ENCODE assay signal across 10 mouse cellular contexts in genomic region chr9:39611953-39612352, GRCm38 (mm10). TPM values are rescaled to one million over a fixed set of nuclear protein-coding genes. Genes with fewer than 3 reads are reported as not detected.
A peak's percentile ranks its signal among the peaks of the same experiment; 100 is the strongest.
DNase-seq lines count a peak whose midpoint lies in the region; ATAC-seq and TF ChIP-seq lines count a peak whose summit lies in the region.
"Had no signal": no experiment of that assay in that cellular context is flagged by ENCODE, and none has a peak within 500 bp of the region (broad histone marks: within the 10 kb centered on the region; RNA-seq: fewer than 3 reads in every experiment).

No protein-coding gene starts in this region.

- 57% methylated on average over 1 of the region's 1 CpGs for WGBS in intestine, postnatal 0 days
- WGBS in intestine, embryonic 15.5 days = 56% methylated on average over 1 of the region's 1 CpGs
- WGBS in forebrain, embryonic 15.5 days = 52% methylated on average over 1 of the region's 1 CpGs

- no peak overlapping the region for H3K4me2 ChIP-seq in intestine, postnatal 0 days (replicated peaks; ENCODE audit: low read depth)
- H3K4me2 ChIP-seq in intestine, embryonic 15.5 days (replicated peaks) = no peak overlapping the region
- H3K4me2 ChIP-seq in forebrain, embryonic 15.5 days (replicated peaks) = no peak overlapping the region
- H3K4me2 ChIP-seq: embryonic facial prominence, embryonic 15.5 days; hindbrain, embryonic 15.5 days; liver, embryonic 13.5 days had no signal

- H3K9ac ChIP-seq in intestine, postnatal 0 days (ENCODE audit: low read depth, low read length) = no peak overlapping the region
- H3K9ac ChIP-seq in intestine, embryonic 15.5 days = no peak overlapping the region
- no peak overlapping the region for H3K9ac ChIP-seq in forebrain, embryonic 15.5 days (replicated peaks)
- H3K9ac ChIP-seq: embryonic facial prominence, embryonic 15.5 days; hindbrain, embryonic 15.5 days; liver, embryonic 13.5 days had no signal

- H3K4me1 ChIP-seq in intestine, postnatal 0 days (replicated peaks; ENCODE audit: control insufficient read depth, insufficient read depth, low read length) = no peaks in the 10 kb centered on the region
- no peaks in the 10 kb centered on the region for H3K4me1 ChIP-seq in intestine, embryonic 15.5 days (replicated peaks)
- H3K4me1 ChIP-seq in forebrain, embryonic 15.5 days = no peaks in the 10 kb centered on the region
- H3K4me1 ChIP-seq: embryonic facial prominence, embryonic 15.5 days; hindbrain, embryonic 15.5 days; liver, embryonic 13.5 days had no signal

- no peaks in the 10 kb centered on the region for H3K27me3 ChIP-seq in intestine, postnatal 0 days (replicated peaks; ENCODE audit: control insufficient read depth, insufficient read depth, low read length)
- no peaks in the 10 kb centered on the region for H3K27me3 ChIP-seq in intestine, embryonic 15.5 days (replicated peaks)
- no peaks in the 10 kb centered on the region for H3K27me3 ChIP-seq in forebrain, embryonic 15.5 days
- H3K27me3 ChIP-seq: embryonic facial prominence, embryonic 15.5 days; hindbrain, embryonic 15.5 days; liver, embryonic 13.5 days had no signal

- no peak overlapping the region for H3K4me3 ChIP-seq in intestine, postnatal 0 days (ENCODE audit: low read depth, low read length)
- H3K4me3 ChIP-seq in intestine, embryonic 15.5 days (replicated peaks) = no peak overlapping the region
- H3K4me3 ChIP-seq in forebrain, embryonic 15.5 days = no peak overlapping the region
- H3K4me3 ChIP-seq: embryonic facial prominence, embryonic 15.5 days; hindbrain, embryonic 15.5 days; liver, embryonic 13.5 days had no signal

- no peak for ATAC-seq in intestine, postnatal 0 days
- ATAC-seq in intestine, embryonic 15.5 days = no peak
- ATAC-seq in forebrain, embryonic 15.5 days (replicated peaks) = peak; percentile 68

- H3K9me3 ChIP-seq in intestine, postnatal 0 days (ENCODE audit: control insufficient read depth) = no peaks in the 10 kb centered on the region
- H3K9me3 ChIP-seq in intestine, embryonic 15.5 days = no peaks in the 10 kb centered on the region
- H3K9me3 ChIP-seq in forebrain, embryonic 15.5 days = no peaks in the 10 kb centered on the region
- H3K9me3 ChIP-seq: embryonic facial prominence, embryonic 15.5 days; hindbrain, embryonic 15.5 days; liver, embryonic 13.5 days had no signal

- peak; percentile 63 for TF ChIP-seq CTCF in intestine, postnatal 0 days (IDR thresholded peaks at IDR 0.05; ENCODE audit: low read depth)

- DNase-seq in right cerebral cortex, adult 18-20 months = peak; percentile 18
- DNase-seq in right cerebral cortex, postnatal 36 days (ENCODE audit: low spot score in 2 of 2) = no peak
- DNase-seq in spleen, postnatal 4 days (ENCODE audit: low spot score in 2 of 2) = no peak
- no peak for DNase-seq in thymus, postnatal 4 days
- DNase-seq: liver, embryonic 13.5 days had no signal

- H3K27ac ChIP-seq in intestine, postnatal 0 days (ENCODE audit: low read depth, low read length) = no peak overlapping the region
- H3K27ac ChIP-seq in intestine, embryonic 15.5 days = no peak overlapping the region
- H3K27ac ChIP-seq in forebrain, embryonic 15.5 days (replicated peaks) = no peak overlapping the region
- H3K27ac ChIP-seq: embryonic facial prominence, embryonic 15.5 days; hindbrain, embryonic 15.5 days; liver, embryonic 13.5 days had no signal

- H3K36me3 ChIP-seq in intestine, postnatal 0 days (ENCODE audit: control insufficient read depth, insufficient read depth) = no peaks in the 10 kb centered on the region
- no peaks in the 10 kb centered on the region for H3K36me3 ChIP-seq in intestine, embryonic 15.5 days
- no peaks in the 10 kb centered on the region for H3K36me3 ChIP-seq in forebrain, embryonic 15.5 days
- H3K36me3 ChIP-seq: embryonic facial prominence, embryonic 15.5 days; hindbrain, embryonic 15.5 days; liver, embryonic 13.5 days had no signal

RNA-seq across cellular contexts. Expression of gene Olfr148, which starts 1.5 kb away (rescaled TPM):
- polyA plus RNA-seq in intestine, postnatal 0 days (2015; fragmentation: Nextera tagmentation; extraction: Ambion mirVana) = not detected in 2 replicates
- polyA plus RNA-seq in intestine, embryonic 15.5 days (2015; fragmentation: Nextera tagmentation; extraction: Ambion mirVana) = not detected in 2 replicates
- polyA plus RNA-seq in forebrain, embryonic 15.5 days (2015; fragmentation: Nextera tagmentation; extraction: Ambion mirVana) = not detected in 2 replicates
- polyA plus RNA-seq: embryonic facial prominence, embryonic 15.5 days; hindbrain, embryonic 15.5 days; liver, embryonic 13.5 days had no signal

RNA-seq across cellular contexts. Expression of gene AW551984, which starts 7.8 kb away (rescaled TPM):
- 7.5 and 9.8 TPM in 2 replicates for polyA plus RNA-seq in intestine, postnatal 0 days (2015; fragmentation: Nextera tagmentation; extraction: Ambion mirVana)
- 18.3 and 20.1 TPM in 2 replicates for polyA plus RNA-seq in intestine, embryonic 15.5 days (2015; fragmentation: Nextera tagmentation; extraction: Ambion mirVana)
- 38.8 and 53.5 TPM in 2 replicates for polyA plus RNA-seq in forebrain, embryonic 15.5 days (2015; fragmentation: Nextera tagmentation; extraction: Ambion mirVana)

RNA-seq across cellular contexts. Expression of gene Olfr960, which starts 9.2 kb away (rescaled TPM):
- not detected in 2 replicates for polyA plus RNA-seq in intestine, postnatal 0 days (2015; fragmentation: Nextera tagmentation; extraction: Ambion mirVana)
- not detected in 2 replicates for polyA plus RNA-seq in intestine, embryonic 15.5 days (2015; fragmentation: Nextera tagmentation; extraction: Ambion mirVana)
- polyA plus RNA-seq in forebrain, embryonic 15.5 days (2015; fragmentation: Nextera tagmentation; extraction: Ambion mirVana) = not detected in 2 replicates
- polyA plus RNA-seq: embryonic facial prominence, embryonic 15.5 days; hindbrain, embryonic 15.5 days; liver, embryonic 13.5 days had no signal

RNA-seq across cellular contexts. Expression of gene Olfr961, which starts 32.9 kb away (rescaled TPM):
- polyA plus RNA-seq in intestine, postnatal 0 days (2015; fragmentation: Nextera tagmentation; extraction: Ambion mirVana) = not detected in 2 replicates
- polyA plus RNA-seq in intestine, embryonic 15.5 days (2015; fragmentation: Nextera tagmentation; extraction: Ambion mirVana) = not detected in 2 replicates
- not detected in 2 replicates for polyA plus RNA-seq in forebrain, embryonic 15.5 days (2015; fragmentation: Nextera tagmentation; extraction: Ambion mirVana)
- polyA plus RNA-seq: hindbrain, embryonic 15.5 days; liver, embryonic 13.5 days had no signal

RNA-seq across cellular contexts. Expression of gene Olfr959, which starts 36.6 kb away (rescaled TPM):
- polyA plus RNA-seq in intestine, postnatal 0 days (2015; fragmentation: Nextera tagmentation; extraction: Ambion mirVana) = not detected in 2 replicates
- not detected in 2 replicates for polyA plus RNA-seq in intestine, embryonic 15.5 days (2015; fragmentation: Nextera tagmentation; extraction: Ambion mirVana)
- polyA plus RNA-seq in forebrain, embryonic 15.5 days (2015; fragmentation: Nextera tagmentation; extraction: Ambion mirVana) = not detected in 2 replicates
- polyA plus RNA-seq: hindbrain, embryonic 15.5 days; liver, embryonic 13.5 days had no signal
